Mouse (Mus musculus) testis, adult 2 months (tissue): ENCODE data around the gene Cdca5.

Experiments
- CTCF ChIP-seq: fragments of 200-500 bp; IDR thresholded peaks from 2 replicates; pipeline ENCODE4 v1.5.1; 2012; ENCODE audit warnings: low read depth, mild to moderate bottlenecking, inconsistent platforms, low read length, moderate library complexity; ENCODE audit not compliant: control insufficient read depth, insufficient read depth, insufficient replicate concordance
- POLR2A ChIP-seq: fragments of 200-500 bp; IDR thresholded peaks from 2 replicates; pipeline ENCODE4 v1.6.1; 2012; ENCODE audit warnings: low read depth, mild to moderate bottlenecking, inconsistent platforms, low read length, moderate library complexity; ENCODE audit not compliant: control insufficient read depth

DNA sequence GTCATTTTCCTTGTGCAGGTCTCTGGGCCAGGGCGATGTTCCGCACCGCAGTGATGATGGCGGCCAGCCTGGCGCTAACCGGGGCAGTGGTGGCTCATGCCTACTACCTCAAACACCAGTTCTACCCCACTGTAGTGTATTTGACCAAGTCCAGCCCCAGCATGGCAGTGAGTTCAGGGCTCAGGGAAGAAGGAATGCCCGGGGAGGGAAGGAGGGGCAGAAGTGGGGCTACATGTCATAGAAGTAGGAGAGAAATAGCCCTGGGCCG lies 37.0 kb upstream of the Cdca5 start:
- no peak for TF ChIP-seq CTCF
- no peak for TF ChIP-seq POLR2A
